Mouse (Mus musculus) lung, adult 2 months (tissue): Measurements from ENCODE around the gene Cd248.

Experiments
- CTCF ChIP-seq: fragments of 200-500 bp; IDR thresholded peaks from 2 replicates; pipeline ENCODE4 v1.5.1; 2011; ENCODE audit warnings: mild to moderate bottlenecking, low read length, control low read depth; ENCODE audit not compliant: insufficient read depth
- POLR2A ChIP-seq: fragments of 200-500 bp; IDR thresholded peaks from 2 replicates; pipeline ENCODE4 v1.6.1; 2011; ENCODE audit warnings: low read depth, mild to moderate bottlenecking, control low read depth, low read length, borderline replicate concordance; ENCODE audit errors: extremely low read depth

- no peak for TF ChIP-seq POLR2A
- no peak for TF ChIP-seq CTCF
These were observed 39.8 kb downstream of the Cd248 start for GRCm38 (mm10) chr19:5107556-5108270.
